Mouse (Mus musculus) testis, adult 2 months (tissue): ENCODE results near the gene Htra3.

ENCODE experiments used
- CTCF ChIP-seq: fragments of 200-500 bp; IDR thresholded peaks from 2 replicates; pipeline ENCODE4 v1.5.1; 2012; ENCODE audit warnings: low read depth, mild to moderate bottlenecking, inconsistent platforms, low read length, moderate library complexity; ENCODE audit not compliant: control insufficient read depth, insufficient read depth, insufficient replicate concordance
- POLR2A ChIP-seq: fragments of 200-500 bp; IDR thresholded peaks from 2 replicates; pipeline ENCODE4 v1.6.1; 2012; ENCODE audit warnings: low read depth, mild to moderate bottlenecking, inconsistent platforms, low read length, moderate library complexity; ENCODE audit not compliant: control insufficient read depth

DNA sequence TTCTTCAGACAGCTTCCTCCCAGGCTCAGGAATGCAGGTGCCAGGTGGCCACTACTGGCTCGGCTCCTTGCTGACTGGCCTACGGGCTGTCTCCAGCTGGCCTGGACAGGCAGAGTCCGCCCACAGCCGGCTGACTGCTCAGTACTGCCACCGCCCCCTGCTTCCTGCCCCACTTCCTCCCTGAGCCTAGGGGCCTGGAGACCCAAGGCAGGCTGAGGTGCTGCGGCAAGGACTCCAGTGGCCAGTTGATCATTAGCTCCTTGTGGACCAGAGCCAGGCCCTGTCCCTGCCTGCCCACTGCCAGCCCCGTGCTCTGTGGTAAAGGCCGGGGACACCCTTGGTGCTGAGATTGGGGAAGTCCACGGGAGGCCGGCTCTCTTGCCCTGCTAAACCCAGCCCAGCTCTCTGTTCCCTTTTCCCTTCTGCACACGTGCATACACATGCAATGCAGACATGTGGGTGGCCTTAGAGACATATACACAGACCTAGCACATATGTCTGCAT is 49.4 kb upstream of the Htra3 start:
- TF ChIP-seq CTCF (no peak), POLR2A (no peak)
